Mouse (Mus musculus) retina, postnatal 1 day (tissue): Measurements from ENCODE around the gene Tmem88.
A peak's percentile ranks its signal among the peaks of the same experiment; 100 is the strongest.
"Not testable (repeated sequence)": the region's sequence is repeated elsewhere in the genome, so short reads cannot be mapped to it uniquely, and the experiment has no call there.

Experiments
- DNase-seq: peaks from one replicate; pipeline ENCODE4 v3.0.0-alpha.2; 2012

Gene Tmem88

GRCm38 (mm10) chr11:69401987-69402386 lies 4.0 kb upstream of the Tmem88 start:
- DNase-seq: no peak

GRCm38 (mm10) chr11:69401210-69401637 lies 3.2 kb upstream of the Tmem88 start:
- DNase-seq: peak; percentile 94

- DNase-seq: no peak
Measured at GRCm38 (mm10) chr11:69400083-69400850, 2.2 kb upstream of the Tmem88 start.

GRCm38 (mm10) chr11:69399201-69400082 lies 1.4 kb upstream of the Tmem88 start:
- peak; percentile 37 for DNase-seq

- no peak for DNase-seq
Measured at GRCm38 (mm10) chr11:69398486-69399200, 609 bp upstream of the Tmem88 start.

- DNase-seq: no peak
Measured at GRCm38 (mm10) chr11:69397581-69398057, 415 bp downstream of the Tmem88 start.

GRCm38 (mm10) chr11:69396772-69397171 lies 1.3 kb downstream of the Tmem88 start:
- DNase-seq: no peak

- DNase-seq: peak; percentile 100
Measured at GRCm38 (mm10) chr11:69395634-69396373, 2.2 kb downstream of the Tmem88 start.

- DNase-seq: peak; percentile 96
Measured at GRCm38 (mm10) chr11:69395235-69395633, 2.8 kb downstream of the Tmem88 start, which contains the start of the genes Naa38 and Cyb5d1. Naa38 (plus strand) TSS chr11:69395487. Cyb5d1 (minus strand) TSS chr11:69395631.

- DNase-seq: not testable (repeated sequence)
Measured at GRCm38 (mm10) chr11:69394591-69395167, 3.4 kb downstream of the Tmem88 start.

- peak; percentile 88 for DNase-seq
Measured at GRCm38 (mm10) chr11:69390400-69391034, 7.5 kb downstream of the Tmem88 start.

- no peak for DNase-seq
Measured at GRCm38 (mm10) chr11:69389531-69390399, 8.3 kb downstream of the Tmem88 start.

- DNase-seq: no peak
Measured at GRCm38 (mm10) chr11:69388680-69389079, 9.4 kb downstream of the Tmem88 start.

GRCm38 (mm10) chr11:69386758-69387157 lies 11.3 kb downstream of the Tmem88 start:
- DNase-seq: peak; percentile 4

GRCm38 (mm10) chr11:69384979-69385378 lies 13.1 kb downstream of the Tmem88 start:
- DNase-seq: no peak

- DNase-seq: no peak
Measured at GRCm38 (mm10) chr11:69382478-69383105, 15.4 kb downstream of the Tmem88 start.

GRCm38 (mm10) chr11:69381356-69381755 lies 16.7 kb downstream of the Tmem88 start:
- DNase-seq: no peak

- no peak for DNase-seq
Measured at GRCm38 (mm10) chr11:69379600-69379999, 18.4 kb downstream of the Tmem88 start.

- DNase-seq: no peak
Measured at GRCm38 (mm10) chr11:69377766-69378165, 20.3 kb downstream of the Tmem88 start.

- no peak for DNase-seq
Measured at GRCm38 (mm10) chr11:69375646-69376045, 22.4 kb downstream of the Tmem88 start.
